Mouse (Mus musculus) MEL (cell line): ENCODE measurements at regions not wholly inside any gene's neighbourhood (a gene's known extent, or its start where the extent isn't known, plus 50 kb on each side); places are given as distances from the start of the nearest gene placed in this dataset.

ENCODE experiments used
- CHD1 ChIP-seq: IDR thresholded peaks from 2 replicates; pipeline ENCODE4 v1.6.1; 2012; ENCODE audit warnings: low read depth, mild to moderate bottlenecking, inconsistent platforms, low read length, improper control_type of control experiment
- CHD2 ChIP-seq: IDR thresholded peaks from 2 replicates; pipeline ENCODE4 v1.6.1; 2011; ENCODE audit warnings: low read length, improper control_type of control experiment
- CTCF ChIP-seq, 3 experiments: IDR thresholded peaks in 2 of 3; conservative IDR thresholded peaks in 1 of 3; 2 replicates each; pipeline ENCODE4 v1.5.1; 2011 to 2012; ENCODE audit warnings: low read length in 3 of 3, low read depth in 2 of 3, mild to moderate bottlenecking in 2 of 3, improper control_type of control experiment in 1 of 3, inconsistent platforms in 1 of 3, mixed read lengths in 1 of 3, moderate library complexity in 1 of 3; ENCODE audit not compliant: control insufficient read depth in 1 of 3, insufficient read depth in 1 of 3, poor library complexity in 1 of 3, severe bottlenecking in 1 of 3
- EP300 ChIP-seq, 2 experiments: IDR thresholded peaks; 2 replicates each; pipeline ENCODE4 v1.6.1; 2011; ENCODE audit warnings: improper control_type of control experiment in 2 of 2, low read length in 2 of 2, low read depth in 1 of 2, mild to moderate bottlenecking in 1 of 2
- KAT2A ChIP-seq: conservative IDR thresholded peaks from 2 replicates; pipeline ENCODE4 v1.6.1; 2012; ENCODE audit warnings: low read depth, low read length, improper control_type of control experiment, inconsistent platforms
- POLR2A ChIP-seq, 2 experiments: IDR thresholded peaks; 2 replicates each; pipeline ENCODE4 v1.6.1; 2011 to 2012; ENCODE audit warnings: low read length in 2 of 2, mild to moderate bottlenecking in 2 of 2, control low read depth in 1 of 2, improper control_type of control experiment in 1 of 2, low read depth in 1 of 2, moderate library complexity in 1 of 2; ENCODE audit not compliant: control insufficient read depth in 1 of 2, insufficient read depth in 1 of 2, poor library complexity in 1 of 2
- POLR2AphosphoS5 ChIP-seq: IDR thresholded peaks from 2 replicates; pipeline ENCODE4 v1.6.1; 2012; ENCODE audit warnings: low read depth, borderline replicate concordance, mild to moderate bottlenecking, inconsistent platforms, low read length, moderate library complexity, mixed read lengths
- RCOR1 ChIP-seq: IDR thresholded peaks from 2 replicates; pipeline ENCODE4 v1.6.1; 2012; ENCODE audit warnings: low read depth, mild to moderate bottlenecking, inconsistent platforms, low read length, improper control_type of control experiment
- SMC3 ChIP-seq: IDR thresholded peaks from 2 replicates; pipeline ENCODE4 v1.6.1; 2011; ENCODE audit warnings: low read depth, low read length, improper control_type of control experiment
- TAL1 ChIP-seq: IDR thresholded peaks from 2 replicates; pipeline ENCODE4 v1.6.1; 2012; ENCODE audit warnings: mild to moderate bottlenecking, inconsistent platforms, low read length, moderate library complexity, mixed read lengths
- USF2 ChIP-seq, 2 experiments: IDR thresholded peaks; 2 replicates each; pipeline ENCODE4 v1.6.1; 2011 to 2012; ENCODE audit warnings: improper control_type of control experiment in 2 of 2, low read length in 2 of 2, borderline replicate concordance in 1 of 2, inconsistent platforms in 1 of 2, low read depth in 1 of 2, mild to moderate bottlenecking in 1 of 2; ENCODE audit not compliant: insufficient read depth in 1 of 2
- ZKSCAN1 ChIP-seq: IDR thresholded peaks from 2 replicates; pipeline ENCODE4 v1.6.1; 2012; ENCODE audit warnings: low read depth, mild to moderate bottlenecking, inconsistent platforms, low read length, improper control_type of control experiment, moderate library complexity
- ZNF384 ChIP-seq: IDR thresholded peaks from 2 replicates; pipeline ENCODE4 v1.6.1; 2012; ENCODE audit warnings: low read depth, mild to moderate bottlenecking, inconsistent platforms, low read length, improper control_type of control experiment

GRCm38 (mm10) chr7:61737511-61737910 is 608.9 kb upstream of the Ndn start:
- TF ChIP-seq ZKSCAN1 (no peak), CTCF (IDR thresholded peaks at IDR 0.05 in 2 of 3, conservative IDR thresholded peaks at IDR 0.05 in 1 of 3; ENCODE audit: control insufficient read depth in 1 of 3, insufficient read depth in 1 of 3, low read depth in 2 of 3, low read length in 3 of 3, poor library complexity in 1 of 3, severe bottlenecking in 1 of 3) (no peak), EP300 (IDR thresholded peaks at IDR 0.05; ENCODE audit: low read depth in 1 of 2, low read length in 2 of 2) (no peak), CHD2 (no peak), ZNF384 (no peak), TAL1 (no peak), CHD1 (no peak), SMC3 (no peak), KAT2A (no peak), POLR2A (IDR thresholded peaks at IDR 0.05; ENCODE audit: control insufficient read depth in 1 of 2, insufficient read depth in 1 of 2, low read depth in 1 of 2, low read length in 2 of 2, poor library complexity in 1 of 2) (no peak), POLR2AphosphoS5 (no peak), USF2 (IDR thresholded peaks at IDR 0.05; ENCODE audit: borderline replicate concordance in 1 of 2, insufficient read depth in 1 of 2, low read depth in 1 of 2, low read length in 2 of 2) (no peak), RCOR1 (no peak)
